Mouse (Mus musculus) urinary bladder, postnatal 4 days (tissue): ENCODE results near the gene Ydjc.
"Not testable (repeated sequence)": the region's sequence is repeated elsewhere in the genome, so short reads cannot be mapped to it uniquely, and the experiment has no call there.

Experiments
- DNase-seq, 2 experiments: peaks; one replicate each; pipeline ENCODE4 v3.0.0; 2021 to 2022; ENCODE audit warnings: low spot score in 2 of 2

Ydjc gene

DNA sequence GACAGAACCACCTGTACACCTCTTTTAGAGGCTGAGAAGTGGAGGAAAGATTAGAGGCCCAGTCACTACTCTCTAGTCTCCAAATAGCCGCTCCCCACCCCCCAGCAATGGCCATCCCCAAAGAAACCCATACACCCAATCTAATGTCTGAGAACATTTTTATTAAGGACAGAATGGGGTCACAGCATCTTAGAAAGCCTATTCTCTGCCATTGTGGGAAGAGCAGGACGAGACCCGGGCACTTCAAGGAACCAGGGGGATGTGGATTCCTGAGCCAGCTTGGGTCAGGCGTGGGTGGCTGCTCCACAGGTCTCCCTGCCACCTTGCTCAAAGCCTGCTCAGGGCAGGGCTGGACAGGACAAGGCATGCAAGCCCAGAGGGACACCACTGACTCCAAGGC lies 7.5 kb downstream of the Ydjc start:
- no peak for DNase-seq

DNA sequence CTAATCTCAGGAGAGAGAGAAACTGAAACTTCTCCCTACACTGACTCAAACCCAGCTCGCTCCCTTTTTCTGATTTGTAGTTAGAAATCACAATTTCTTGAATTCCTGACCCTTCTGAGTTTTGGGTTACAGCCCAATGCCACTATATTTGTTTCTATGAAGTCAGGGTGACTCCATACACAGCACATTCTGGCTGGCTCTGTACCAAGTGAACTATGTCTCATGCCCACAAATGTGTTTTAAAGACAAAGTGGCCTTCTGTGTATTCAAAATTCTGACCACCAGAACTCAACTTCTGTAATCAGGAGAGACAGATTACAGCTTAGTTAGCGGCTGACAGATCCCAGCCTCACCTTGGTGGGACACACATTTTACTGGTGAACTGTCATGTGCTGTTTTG lies 9.9 kb downstream of the Ydjc start:
- no peak for DNase-seq

DNA sequence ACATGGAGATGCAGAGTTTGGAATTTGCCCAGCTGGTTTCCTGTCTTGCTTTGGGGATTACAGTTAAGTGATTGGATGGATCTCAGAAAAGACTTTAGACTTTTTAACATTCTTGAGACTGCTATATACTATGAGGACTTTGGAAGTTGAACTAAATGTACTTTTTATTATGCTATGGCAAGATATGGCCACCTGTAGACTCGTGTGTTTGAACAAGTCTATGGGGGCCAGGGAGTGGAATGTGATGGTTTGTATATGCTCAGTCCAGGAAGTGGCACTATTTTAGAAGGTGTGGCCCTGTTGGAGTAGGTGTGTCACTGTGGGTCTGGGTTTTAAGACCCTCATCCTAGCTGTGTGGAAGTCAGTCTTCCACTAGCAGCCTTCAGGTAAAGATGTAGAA lies 21.1 kb downstream of the Ydjc start:
- DNase-seq = not testable (repeated sequence)

DNA sequence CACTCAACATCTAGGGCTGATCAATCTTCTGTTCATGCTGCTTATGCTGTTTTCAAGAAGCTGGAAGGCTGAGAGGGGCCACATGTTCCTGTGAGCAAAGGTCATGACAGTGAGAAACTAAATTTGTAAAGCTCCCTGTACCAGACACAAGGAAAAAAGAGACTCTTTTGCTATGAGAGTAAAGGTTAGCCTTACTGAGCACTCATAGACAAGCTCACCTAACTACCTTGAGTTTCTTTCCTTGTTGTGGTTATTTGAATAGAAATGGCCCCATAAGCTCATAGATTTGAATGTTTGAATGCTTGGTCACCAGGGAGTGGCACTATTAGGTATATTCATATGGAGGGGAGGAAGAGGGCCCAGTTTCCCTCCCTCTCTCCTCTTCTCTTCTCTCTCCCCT lies 22.8 kb downstream of the Ydjc start:
- DNase-seq = no peak

DNA sequence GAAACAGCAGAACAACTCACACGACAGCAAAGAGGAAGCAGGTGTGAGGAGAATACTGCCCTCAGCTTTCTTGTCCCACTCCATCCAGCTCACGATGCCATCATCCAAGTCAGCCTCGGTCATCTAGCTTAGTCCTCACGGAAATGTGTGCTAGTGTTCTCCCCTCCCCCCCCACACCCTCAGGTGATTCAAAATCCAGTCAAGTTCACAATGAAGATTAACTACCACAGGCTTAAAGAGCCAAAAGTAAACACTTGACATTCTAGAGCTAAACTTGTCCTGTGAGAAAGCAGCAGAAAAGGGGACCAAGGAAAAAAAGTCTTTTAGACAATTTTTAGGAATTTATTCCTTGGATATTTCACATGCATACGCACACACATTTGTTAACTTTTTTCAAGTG lies 23.6 kb downstream of the Ydjc start:
- no peak for DNase-seq

DNA sequence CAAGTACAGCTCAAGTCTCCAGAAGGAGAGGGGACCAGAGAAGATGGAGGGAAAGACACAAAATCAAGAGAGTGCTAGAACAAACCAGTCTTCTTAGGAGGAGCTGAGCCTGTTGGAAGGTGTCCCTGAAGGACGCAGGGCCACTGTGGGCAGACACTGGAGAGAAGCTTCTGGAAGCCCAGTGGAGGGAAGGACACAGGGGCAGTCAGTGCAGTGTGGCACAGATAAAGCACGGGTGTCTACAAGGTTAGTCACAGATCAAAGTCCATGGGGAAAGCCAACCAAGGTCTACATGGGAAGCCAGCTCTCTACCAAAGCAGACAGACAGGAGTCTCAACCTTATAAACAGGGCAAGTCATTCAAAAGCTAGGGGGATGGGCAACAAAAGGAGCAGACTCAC lies 31.3 kb downstream of the Ydjc start:
- DNase-seq = no peak

DNA sequence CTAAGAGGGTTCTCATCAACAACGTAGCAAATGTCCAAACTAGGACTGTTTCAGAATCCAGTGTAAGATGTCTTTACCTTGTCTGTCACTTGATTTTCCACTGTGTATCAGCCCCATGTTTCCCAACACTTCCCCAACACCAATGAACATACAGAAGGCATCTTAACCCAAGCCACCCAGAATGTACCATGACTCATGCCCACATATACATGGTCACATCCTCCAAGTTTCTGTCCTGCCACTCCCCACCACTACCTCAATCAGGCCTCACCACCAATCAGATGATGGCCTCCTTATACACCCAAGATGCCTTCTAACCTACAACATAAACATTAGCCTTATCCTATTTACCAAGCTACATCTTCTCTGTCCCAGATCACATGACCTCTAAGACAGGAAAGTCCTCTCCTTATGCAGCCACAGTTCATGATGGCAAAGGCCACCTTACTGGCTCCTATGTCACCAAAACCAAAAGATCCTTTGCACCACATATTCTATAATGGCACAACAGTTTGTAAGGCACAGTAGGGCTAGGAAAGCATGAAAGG lies 33.3 kb downstream of the Ydjc start:
- DNase-seq = no peak

DNA sequence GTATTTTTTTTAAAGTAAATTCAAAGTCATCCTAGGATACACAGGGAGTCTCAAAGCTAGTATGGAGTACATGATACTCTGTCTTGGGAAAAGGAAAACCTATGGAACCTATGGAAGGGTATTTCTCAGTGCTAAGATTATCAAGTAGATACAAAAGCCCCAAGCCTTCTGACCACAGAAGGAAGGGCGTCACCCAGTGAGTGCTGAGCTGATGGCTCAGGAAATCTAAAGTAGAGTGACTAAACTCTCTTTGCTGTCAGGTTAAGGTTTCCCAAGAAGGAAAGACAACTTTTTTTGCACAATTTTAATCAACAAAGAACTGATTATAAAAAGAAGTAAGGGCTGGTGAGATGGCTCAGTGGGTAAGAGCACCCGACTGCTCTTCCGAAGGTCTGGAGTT lies 35.3 kb downstream of the Ydjc start:
- DNase-seq = no peak

DNA sequence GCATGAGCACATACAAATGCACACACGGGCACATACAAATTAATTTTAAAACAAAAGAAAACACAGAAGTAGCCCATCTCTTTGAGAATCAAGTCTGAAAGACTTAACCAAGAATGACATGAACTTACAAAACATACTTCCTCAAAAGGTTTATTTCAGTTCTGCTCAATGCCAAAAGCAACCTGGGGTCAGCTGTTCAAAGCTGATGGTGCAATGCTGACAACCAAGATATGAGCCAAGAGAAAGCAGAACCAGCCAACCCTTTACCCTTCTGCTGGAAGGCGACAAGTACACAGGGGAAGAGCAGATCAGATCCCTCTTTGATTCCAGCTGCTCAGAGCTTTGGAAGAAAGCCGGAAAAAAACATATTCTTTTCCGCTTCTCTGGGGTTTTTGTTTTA lies 37.0 kb downstream of the Ydjc start:
- no peak for DNase-seq

DNA sequence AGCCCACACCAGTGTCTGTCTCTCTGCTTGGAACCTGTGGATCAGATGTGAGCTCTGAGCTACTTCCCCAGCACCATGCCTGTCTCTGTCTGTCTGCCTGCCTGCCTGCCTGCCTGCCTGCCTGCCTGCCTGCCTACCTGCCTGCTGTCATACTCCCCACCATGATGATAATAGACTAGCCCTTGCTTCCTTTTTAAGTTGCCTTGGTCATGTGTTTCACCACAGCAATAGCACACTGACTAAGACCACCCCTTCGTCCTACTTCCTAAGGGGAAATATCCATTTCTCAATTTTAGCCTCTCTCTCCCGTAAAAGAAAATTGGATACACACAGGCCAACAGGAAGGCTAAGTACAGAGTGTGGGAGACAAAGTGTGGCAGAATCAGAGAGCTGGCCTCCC lies 37.7 kb downstream of the Ydjc start:
- no peak for DNase-seq

DNA sequence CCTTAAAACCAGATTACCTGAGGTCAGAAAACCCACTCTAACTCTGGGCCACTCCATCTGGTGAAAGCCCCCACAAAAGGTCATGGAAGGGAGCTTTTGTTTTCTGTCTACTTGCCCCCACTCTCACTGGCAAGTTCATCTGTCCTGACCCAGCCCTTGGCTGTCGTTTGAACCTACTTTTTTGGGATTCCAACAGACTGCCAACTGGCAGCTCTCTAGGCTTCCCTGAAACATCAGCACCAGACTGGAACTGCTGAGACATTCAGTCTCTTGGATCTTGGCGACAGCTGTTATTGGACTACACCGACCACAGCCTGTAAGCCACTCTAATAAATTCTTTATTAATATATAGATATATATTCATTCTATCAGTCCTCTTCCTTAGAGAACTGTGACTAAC lies 38.6 kb downstream of the Ydjc start:
- no peak for DNase-seq

DNA sequence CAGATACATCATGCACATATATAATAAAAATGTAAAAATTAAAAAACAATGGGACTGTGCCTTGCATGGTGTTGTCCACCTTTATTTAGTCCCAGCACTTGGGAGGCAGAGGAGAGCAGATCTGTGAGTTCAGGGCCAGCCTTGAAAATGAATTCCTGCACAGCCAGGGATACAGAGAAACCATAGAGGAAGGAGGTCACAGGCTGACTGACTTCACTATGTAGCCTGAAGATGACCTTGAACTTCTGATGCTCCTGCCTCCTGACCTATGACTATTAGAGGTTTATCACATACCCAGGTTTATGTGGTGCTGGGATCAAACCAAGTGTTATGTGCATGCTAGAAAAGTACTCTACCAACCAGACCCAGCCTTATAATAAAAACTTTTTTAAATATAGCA lies 41.1 kb downstream of the Ydjc start:
- DNase-seq = no peak

DNA sequence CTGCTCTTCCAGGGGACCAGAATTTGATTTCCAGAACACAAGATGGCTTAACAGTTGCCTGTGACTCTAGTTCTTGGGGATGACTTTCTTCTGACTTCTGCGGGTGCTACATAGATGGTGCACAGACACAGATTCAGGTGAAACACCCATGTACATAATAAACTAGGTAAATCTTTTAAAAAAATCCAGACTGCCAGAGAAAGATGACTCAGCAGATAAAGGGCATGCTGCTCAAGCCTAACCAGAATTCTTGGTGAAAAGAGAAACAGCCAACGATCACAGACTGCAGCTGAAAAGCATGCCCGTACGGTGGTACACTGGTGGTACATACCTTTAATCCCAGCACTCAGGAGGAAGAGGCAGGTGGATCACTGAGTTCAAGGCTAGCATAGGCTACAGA lies 49.4 kb downstream of the Ydjc start:
- no peak for DNase-seq

DNA sequence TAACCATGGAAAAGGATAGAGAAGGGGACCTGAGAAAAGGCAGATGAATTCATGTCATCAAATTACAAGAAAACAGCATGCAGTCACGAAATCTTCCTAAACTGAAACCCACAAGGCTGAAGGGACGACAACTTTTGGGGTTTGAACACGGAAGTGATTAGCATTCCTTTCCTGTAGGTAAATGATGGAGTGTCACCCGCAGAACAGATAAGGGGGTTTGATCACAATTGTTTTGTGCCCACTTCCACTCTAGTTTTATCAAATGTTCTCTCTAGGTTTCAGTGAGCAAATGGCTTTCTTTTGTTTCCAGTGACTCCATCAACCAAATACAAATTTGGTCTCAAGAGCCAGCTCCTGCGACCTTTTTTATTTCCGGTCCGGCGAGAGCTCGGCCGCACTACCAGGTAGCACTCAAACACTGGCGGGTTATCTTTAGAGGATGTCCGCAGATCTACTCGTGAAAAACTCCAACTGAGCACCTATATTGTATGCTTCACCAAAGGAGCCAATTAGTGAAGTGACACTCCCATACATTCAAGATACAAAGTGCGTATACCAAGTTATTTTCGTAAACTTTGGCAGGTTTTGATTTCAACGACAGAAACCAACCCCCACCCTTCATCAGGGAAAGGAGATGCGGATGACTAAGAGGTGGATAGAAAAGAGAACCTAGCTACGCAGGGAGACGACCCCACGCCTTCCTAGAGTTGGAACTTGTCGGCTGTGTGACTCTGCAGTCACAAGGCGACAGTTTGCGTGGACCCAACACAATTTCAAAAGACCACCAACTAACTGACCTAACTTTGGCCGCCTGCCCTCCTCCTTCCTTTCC lies 55.9 kb downstream of the Ydjc start:
- DNase-seq = no peak

DNA sequence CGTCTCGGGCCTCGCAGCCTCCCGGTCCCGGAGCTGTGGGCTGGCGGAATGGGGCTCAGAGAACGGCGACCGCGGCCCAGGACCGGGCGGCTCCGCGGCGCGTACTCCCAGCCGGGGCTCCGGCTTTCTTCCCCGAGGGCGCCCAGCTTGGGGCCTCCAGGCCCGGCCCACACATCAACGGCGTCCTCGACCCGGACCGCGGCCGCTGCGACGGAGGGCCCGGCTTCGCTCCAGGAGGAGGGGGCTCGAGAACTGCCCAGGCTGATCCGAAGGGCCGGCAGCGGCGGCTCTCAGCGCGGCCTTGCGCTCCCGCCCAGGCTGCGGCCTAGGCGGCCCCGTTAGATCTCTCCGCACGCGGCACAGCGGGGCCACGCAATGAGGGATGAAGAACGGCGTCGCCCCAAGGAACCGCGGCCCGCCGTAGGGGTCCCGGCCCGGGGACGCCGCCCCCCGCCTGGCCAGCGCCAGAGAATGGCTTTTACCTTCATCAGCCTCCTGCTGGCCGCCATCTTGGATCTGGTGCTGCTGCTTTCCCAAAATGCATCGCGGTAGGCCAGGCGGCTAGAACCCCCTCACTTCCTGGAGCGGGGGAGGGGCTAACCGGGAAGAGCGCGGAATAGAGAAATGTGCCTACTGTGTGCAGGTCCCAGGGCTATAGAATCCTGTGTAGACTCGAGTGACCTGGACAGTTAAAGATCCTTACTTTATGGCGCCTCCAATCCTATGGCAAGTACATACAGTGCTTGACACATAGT lies 56.7 kb downstream of the Ydjc start:
- peak; percentile 75 to 84 for DNase-seq

DNA sequence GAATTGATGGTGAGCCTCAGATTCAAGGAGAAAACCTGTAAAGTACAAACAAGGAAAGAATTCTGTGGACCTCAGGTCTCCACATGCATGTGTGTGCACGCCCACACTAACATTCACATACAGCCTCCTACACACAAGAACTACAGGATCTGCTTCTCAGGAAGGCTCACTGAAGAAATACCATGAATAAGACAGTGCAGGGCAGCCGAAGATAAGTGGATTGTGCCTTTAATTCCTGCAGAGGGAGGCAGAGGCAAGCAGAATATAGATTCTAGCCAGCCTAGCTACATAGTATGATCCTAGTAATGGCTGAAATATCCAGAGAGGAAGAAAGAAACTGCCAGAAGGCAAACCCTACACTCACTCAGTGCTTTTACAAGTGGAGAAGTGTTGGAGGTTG lies 57.6 kb downstream of the Ydjc start:
- DNase-seq = no peak

DNA sequence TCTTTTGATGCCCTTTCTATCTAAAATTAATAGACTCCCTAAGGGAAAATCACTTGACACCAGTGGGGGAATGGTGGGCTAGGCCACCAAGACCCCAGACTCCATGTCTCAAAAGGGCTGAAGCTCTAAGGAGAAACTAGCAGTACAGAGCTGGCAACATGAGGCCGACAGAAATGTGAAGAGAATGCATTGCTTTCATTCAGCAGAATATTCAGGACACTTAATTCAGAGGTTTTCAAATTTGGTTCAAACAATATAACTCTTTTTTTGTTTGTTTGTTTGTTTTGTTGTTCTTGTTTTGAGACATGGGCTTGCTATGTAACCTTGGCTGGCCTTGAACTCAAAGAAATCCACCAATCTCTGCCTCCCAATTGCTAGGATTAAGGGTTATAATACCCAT lies 58.1 kb downstream of the Ydjc start, which contains the start of gene Ube2l3:
TSS of gene Ube2l3 (minus strand) at position 101 of the 400 bp plus-strand sequence.
- no peak for DNase-seq

DNA sequence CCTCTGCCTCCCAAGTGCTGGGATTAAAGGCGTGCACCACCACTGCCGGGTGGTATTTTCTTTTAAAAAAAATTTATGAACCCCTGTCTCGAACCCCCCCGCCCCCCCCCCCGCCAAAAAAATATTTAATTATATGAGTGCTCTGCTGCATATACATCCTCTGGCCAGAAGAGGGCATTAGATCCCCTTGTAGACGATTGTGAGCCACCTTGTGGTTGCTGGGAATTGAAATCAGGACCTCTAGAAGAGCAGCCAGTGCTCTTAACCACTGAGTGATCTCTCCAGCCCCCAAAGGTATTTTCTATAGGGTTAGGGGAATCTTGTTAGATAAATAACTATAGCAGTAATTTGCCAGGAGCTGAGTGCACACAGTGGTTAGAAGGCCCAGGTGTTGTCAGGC lies 60.6 kb downstream of the Ydjc start:
- DNase-seq = no peak

DNA sequence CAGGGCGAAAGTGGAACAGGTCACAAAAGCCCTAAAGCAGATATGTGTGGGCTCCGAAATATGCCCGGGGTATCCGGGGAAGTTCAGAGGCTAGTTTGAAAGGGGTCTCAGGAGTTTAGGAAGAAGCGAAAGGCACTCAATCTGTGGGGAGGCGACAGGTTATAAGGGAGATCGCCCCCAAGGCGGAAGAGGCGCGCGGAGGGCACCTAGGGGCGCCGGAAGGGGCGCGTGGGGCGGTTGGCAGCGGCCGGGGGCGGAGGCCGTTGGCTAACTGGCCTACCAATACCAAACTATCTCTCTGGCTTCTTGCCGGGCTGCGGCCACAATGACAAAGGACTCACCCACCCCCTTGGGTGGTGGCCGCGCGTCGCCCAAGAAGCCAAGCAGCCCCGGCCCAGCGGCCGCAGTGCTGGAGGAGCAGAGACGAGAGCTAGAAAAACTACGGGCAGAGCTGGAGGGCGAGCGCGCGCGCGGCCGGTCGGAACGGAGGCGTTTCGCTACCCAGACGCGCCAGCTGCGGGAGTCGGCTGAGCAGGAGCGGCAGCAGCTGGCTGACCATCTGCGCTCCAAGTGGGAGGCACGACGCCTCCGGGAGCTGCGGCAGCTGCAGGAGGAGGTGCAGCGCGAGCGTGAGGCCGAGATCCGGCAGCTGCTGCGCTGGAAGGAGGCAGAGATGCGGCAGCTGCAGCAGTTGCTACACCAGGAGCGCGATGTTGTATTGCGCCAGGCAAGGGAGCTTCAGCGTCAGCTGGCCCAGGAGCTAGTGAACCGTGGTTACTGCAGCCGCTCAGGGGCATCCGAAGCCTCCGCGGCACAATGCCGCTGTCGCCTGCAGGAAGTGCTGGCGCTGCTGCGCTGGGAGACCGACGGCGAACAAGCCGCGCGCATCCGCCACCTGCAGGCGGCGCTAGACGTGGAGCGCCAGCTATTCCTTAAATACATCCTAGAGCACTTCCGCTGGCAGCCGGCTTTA lies 64.3 kb downstream of the Ydjc start, which contains the start of gene Rimbp3:
TSS of gene Rimbp3 (plus strand) at position 215 of the 973 bp plus-strand sequence.
- DNase-seq = peak; percentile 77 to 85

DNA sequence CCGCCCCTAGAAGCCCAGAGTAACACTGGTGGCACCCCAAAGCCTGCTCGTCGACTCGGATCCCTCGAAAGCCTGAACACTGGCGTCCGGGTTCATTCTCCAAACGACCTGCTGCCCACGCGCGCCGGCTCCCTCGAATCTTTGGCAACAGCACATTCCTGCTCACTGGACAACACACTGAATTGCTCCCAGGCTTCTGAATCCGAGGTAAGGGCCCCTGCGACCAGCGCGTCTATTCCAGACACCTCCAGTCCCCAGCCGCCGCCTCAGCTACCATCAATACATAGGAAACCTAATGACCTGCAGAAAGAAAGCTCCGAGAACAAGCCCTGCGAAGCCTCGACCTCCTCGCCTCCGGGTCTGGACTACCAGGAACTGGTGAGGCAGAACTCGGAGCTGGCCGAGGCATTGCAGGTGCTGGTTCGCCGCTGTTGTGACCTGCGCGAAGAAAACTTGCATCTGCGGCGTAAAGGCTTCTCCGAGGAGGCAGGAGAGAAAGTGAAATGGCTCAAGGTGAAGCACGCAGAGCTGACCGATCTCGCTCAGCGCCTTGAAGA lies 65.1 kb downstream of the Ydjc start:
- peak; percentile 28 to 58 for DNase-seq
